Mouse (Mus musculus): Measurements from ENCODE around the gene Riiad1. TPM values are rescaled to one million over a fixed set of nuclear protein-coding genes. Genes with fewer than 3 reads are reported as not detected.

Gene Riiad1
- polyA plus RNA-seq, 1 experiment from 2014 or later: 2.5 TPM

DNA sequence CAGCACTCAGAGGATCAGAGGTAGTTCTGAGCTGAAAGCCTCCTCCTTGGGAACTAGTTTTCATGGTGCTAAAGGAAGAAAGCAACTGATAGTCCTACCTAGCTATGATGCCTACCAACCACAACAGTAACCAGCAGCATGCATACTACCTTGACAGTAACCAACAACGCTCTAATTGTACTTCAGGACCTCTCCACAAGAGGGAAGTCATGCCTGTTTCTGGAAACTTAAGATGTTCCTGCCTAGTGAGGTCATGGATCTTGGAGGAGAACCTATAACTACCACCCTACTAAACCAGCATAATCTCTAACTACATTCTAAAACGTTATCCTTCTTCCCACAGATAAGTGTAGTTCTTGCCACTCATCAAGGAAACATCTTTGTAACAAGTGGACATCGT, 39.0 kb downstream of the Riiad1 start:
- Histone ChIP-seq H3K9me3 (ENCODE audit: low read depth, low read length) (no peaks in the 10 kb centered on the region), H3K27ac (ENCODE audit: low read depth) (no peak overlapping the region), H3K4me2 (no peak overlapping the region), H3K4me3 (ENCODE audit: low read depth, low read length) (no peak overlapping the region), H3K4me1 (ENCODE audit: insufficient read depth) (no peaks in the 10 kb centered on the region), H3K27me3 (ENCODE audit: insufficient read depth, low read length) (no peaks in the 10 kb centered on the region), H3K9ac (no peak overlapping the region), H3K36me3 (ENCODE audit: insufficient read depth) (peaks cover 15% of the 10 kb centered on the region)
- WGBS: 41% methylated on average over 3 of the region's 3 CpGs
- peak; percentile 49 for TF ChIP-seq CTCF (IDR thresholded peaks at IDR 0.05; ENCODE audit: low read depth)
- ATAC-seq (ENCODE audit: insufficient read depth): no peak
- peak; percentile 53 for DNase-seq

DNA sequence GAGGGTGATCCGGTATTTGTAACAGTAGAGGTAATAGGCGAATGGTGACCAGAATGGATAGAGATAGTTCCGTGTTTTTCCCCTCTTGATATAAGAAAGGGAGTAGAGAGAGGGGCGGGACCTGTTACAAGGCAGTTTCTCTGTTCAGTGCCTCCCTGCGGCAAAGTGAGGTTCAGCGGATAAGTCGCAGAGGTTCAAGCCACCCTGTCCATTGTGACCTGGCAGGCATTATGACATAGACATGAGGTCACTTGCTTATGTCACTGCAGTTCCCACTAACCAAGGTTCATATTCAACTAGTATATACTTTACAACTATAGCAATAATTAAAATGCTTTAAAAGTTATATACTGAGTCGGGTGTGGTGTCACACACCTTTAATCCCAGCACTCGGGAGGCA, 43.7 kb downstream of the Riiad1 start:
- 75% methylated on average over 9 of the region's 9 CpGs for WGBS
- no peak overlapping the region for H3K9ac ChIP-seq

DNA sequence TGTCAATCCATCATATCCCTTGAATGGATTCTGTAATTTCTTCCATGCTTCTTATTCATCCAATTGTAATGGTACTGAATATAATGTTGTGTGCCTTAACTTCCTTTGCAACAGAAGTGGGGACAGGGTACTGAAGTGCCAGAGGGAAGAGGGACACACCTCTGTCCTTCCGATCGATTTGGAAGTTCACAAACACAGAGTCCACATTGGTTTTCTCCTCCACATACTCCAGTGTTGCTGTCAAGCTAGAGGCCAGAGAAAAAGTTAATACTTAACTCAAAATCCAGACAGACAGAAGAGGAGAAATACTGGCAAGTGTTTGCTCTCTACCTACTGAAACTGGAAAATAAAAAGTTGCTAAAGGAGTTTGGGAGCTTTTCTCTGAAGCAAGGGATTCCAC, 45.8 kb downstream of the Riiad1 start:
- DNase-seq: no peak
- ATAC-seq (ENCODE audit: insufficient read depth): no peak
- no peak overlapping the region for H3K4me3 ChIP-seq (ENCODE audit: low read depth, low read length)
- no peak overlapping the region for H3K4me2 ChIP-seq
- no peaks in the 10 kb centered on the region for H3K36me3 ChIP-seq (ENCODE audit: insufficient read depth)
- no peak for TF ChIP-seq CTCF (IDR thresholded peaks at IDR 0.05; ENCODE audit: low read depth)
- no peaks in the 10 kb centered on the region for H3K4me1 ChIP-seq (ENCODE audit: insufficient read depth)
- H3K27ac ChIP-seq (ENCODE audit: low read depth): no peak overlapping the region
- no peaks in the 10 kb centered on the region for H3K9me3 ChIP-seq (ENCODE audit: low read depth, low read length)
- H3K27me3 ChIP-seq (ENCODE audit: insufficient read depth, low read length): no peaks in the 10 kb centered on the region
- 75% methylated on average over 2 of the region's 2 CpGs for WGBS
- no peak overlapping the region for H3K9ac ChIP-seq

More for the DNA sequence above, 43.7 kb downstream of the Riiad1 start:
- H3K27me3 ChIP-seq (ENCODE audit: insufficient read depth, low read length): no peaks in the 10 kb centered on the region
- H3K4me3 ChIP-seq (ENCODE audit: low read depth, low read length): no peak overlapping the region
- H3K36me3 ChIP-seq (ENCODE audit: insufficient read depth): no peaks in the 10 kb centered on the region
- no peak for TF ChIP-seq CTCF (IDR thresholded peaks at IDR 0.05; ENCODE audit: low read depth)
- no peak overlapping the region for H3K27ac ChIP-seq (ENCODE audit: low read depth)
- H3K4me1 ChIP-seq (ENCODE audit: insufficient read depth): no peaks in the 10 kb centered on the region
- ATAC-seq (ENCODE audit: insufficient read depth) (no peak), DNase-seq (no peak)
- no peak overlapping the region for H3K4me2 ChIP-seq
- H3K9me3 ChIP-seq (ENCODE audit: low read depth, low read length): no peaks in the 10 kb centered on the region

DNA sequence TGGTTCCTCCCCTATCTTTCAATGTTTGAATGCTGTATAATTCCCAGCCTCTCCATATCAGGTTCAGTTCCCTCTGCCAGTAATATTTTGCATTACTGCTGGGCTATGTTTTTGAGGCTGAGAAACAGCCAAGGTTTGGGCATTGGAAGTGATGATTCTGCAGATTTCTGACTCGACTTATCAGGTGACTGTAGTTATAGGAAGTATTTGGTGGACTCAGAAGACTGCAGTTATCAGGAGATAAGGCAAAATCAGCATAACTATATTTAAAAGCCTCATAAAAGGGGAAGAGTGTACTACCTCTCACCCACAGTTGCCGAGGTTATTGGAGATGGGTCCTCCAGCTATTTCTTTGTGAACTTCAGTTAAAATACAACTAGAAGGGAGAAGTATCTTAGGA, 49.2 kb downstream of the Riiad1 start:
- no peaks in the 10 kb centered on the region for H3K9me3 ChIP-seq (ENCODE audit: low read depth, low read length)
- no peaks in the 10 kb centered on the region for H3K27me3 ChIP-seq (ENCODE audit: insufficient read depth, low read length)
- H3K36me3 ChIP-seq (ENCODE audit: insufficient read depth): no peaks in the 10 kb centered on the region
- no peak overlapping the region for H3K27ac ChIP-seq (ENCODE audit: low read depth)
- TF ChIP-seq CTCF (IDR thresholded peaks at IDR 0.05; ENCODE audit: low read depth): no peak
- DNase-seq: no peak
- no peak overlapping the region for H3K9ac ChIP-seq
- no peak overlapping the region for H3K4me3 ChIP-seq (ENCODE audit: low read depth, low read length)
- WGBS: 60% methylated on average over 2 of the region's 2 CpGs
- H3K4me1 ChIP-seq (ENCODE audit: insufficient read depth): no peaks in the 10 kb centered on the region
- no peak for ATAC-seq (ENCODE audit: insufficient read depth)
- H3K4me2 ChIP-seq: no peak overlapping the region

Other genes starting within 250 kb of the Riiad1 start
- not detected in 2 replicates for gene Gm4778, start 216.3 kb downstream of the Riiad1 start, polyA plus RNA-seq (2014; fragmentation: Nextera tagmentation; extraction: Ambion mirVana)
- 9.7 and 9.8 TPM in 2 replicates for gene Them4, start 170.3 kb downstream of the Riiad1 start, polyA plus RNA-seq (2014; fragmentation: Nextera tagmentation; extraction: Ambion mirVana)
- 0.43 TPM in 1 of 2 replicates, not detected in the other for gene Them5, start 138.2 kb downstream of the Riiad1 start, polyA plus RNA-seq (2014; fragmentation: Nextera tagmentation; extraction: Ambion mirVana)
- 0.74 and 1.2 TPM in 2 replicates for gene C2cd4d, start 117.9 kb downstream of the Riiad1 start, polyA plus RNA-seq (2014; fragmentation: Nextera tagmentation; extraction: Ambion mirVana)
- 4.7 and 5.4 TPM in 2 replicates for gene Rorc, start 107.5 kb downstream of the Riiad1 start, polyA plus RNA-seq (2014; fragmentation: Nextera tagmentation; extraction: Ambion mirVana)
- 0.08 and 0.11 TPM in 2 replicates for gene Lingo4, start 81.8 kb downstream of the Riiad1 start, polyA plus RNA-seq (2014; fragmentation: Nextera tagmentation; extraction: Ambion mirVana)
- gene Tdrkh, start 67.1 kb downstream of the Riiad1 start, polyA plus RNA-seq (2014; fragmentation: Nextera tagmentation; extraction: Ambion mirVana): 8.8 and 10.0 TPM in 2 replicates
- 64.6 and 66.0 TPM in 2 replicates for gene Mrpl9, start 37.0 kb downstream of the Riiad1 start, polyA plus RNA-seq (2014; fragmentation: Nextera tagmentation; extraction: Ambion mirVana)
- gene Oaz3, start 36.4 kb downstream of the Riiad1 start, polyA plus RNA-seq (2014; fragmentation: Nextera tagmentation; extraction: Ambion mirVana): 0.29 TPM in 1 of 2 replicates, not detected in the other
- 0.99 and 2.0 TPM in 2 replicates for gene Celf3, start 2.0 kb downstream of the Riiad1 start, polyA plus RNA-seq (2014; fragmentation: Nextera tagmentation; extraction: Ambion mirVana)
- 38.7 and 40.4 TPM in 2 replicates for gene Snx27, start 102.4 kb upstream of the Riiad1 start, polyA plus RNA-seq (2014; fragmentation: Nextera tagmentation; extraction: Ambion mirVana)
- not detected in 2 replicates for gene Gm10972, start 162.8 kb upstream of the Riiad1 start, polyA plus RNA-seq (2014; fragmentation: Nextera tagmentation; extraction: Ambion mirVana)
- 8.2 and 8.8 TPM in 2 replicates for gene Tuft1, start 178.5 kb upstream of the Riiad1 start, polyA plus RNA-seq (2014; fragmentation: Nextera tagmentation; extraction: Ambion mirVana)
- gene Selenbp2, start 213.2 kb upstream of the Riiad1 start, polyA plus RNA-seq (2014; fragmentation: Nextera tagmentation; extraction: Ambion mirVana): 4.2 and 4.9 TPM in 2 replicates